Mouse (Mus musculus) megakaryocyte, embryonic 14.5 days (primary cell): ENCODE results near the gene Cep128.

ENCODE experiments used
- FLI1 ChIP-seq: IDR thresholded peaks from 2 replicates; pipeline ENCODE4 v1.6.1; 2012; ENCODE audit warnings: low read length, inconsistent platforms, mixed read lengths
- GATA1 ChIP-seq: IDR thresholded peaks from 3 replicates; pipeline ENCODE4 v1.6.1; 2012; ENCODE audit warnings: mixed read lengths, low read length, inconsistent platforms, borderline replicate concordance

GRCm38 (mm10) chr12:91070551-91071045, 313.6 kb downstream of the Cep128 start:
- TF ChIP-seq GATA1 (no peak), FLI1 (no peak)
